Mouse (Mus musculus) inflammation-experienced regulatory T-cells, adult 6 months (primary cell): ENCODE measurements at regions not wholly inside any gene's neighbourhood (a gene's known extent, or its start where the extent isn't known, plus 50 kb on each side); places are given as distances from the start of the nearest gene placed in this dataset.

Experiments
- ATAC-seq: one replicate; pipeline ENCODE4 v1.8.0; 2017

GRCm38 (mm10) chr13:85035903-85036302 is 153.3 kb upstream of the Ccnh start:
- ATAC-seq = no peak

- ATAC-seq = no peak
Measured at GRCm38 (mm10) chr13:85036830-85037229, 152.4 kb upstream of the Ccnh start.

- no peak for ATAC-seq
Measured at GRCm38 (mm10) chr13:85066585-85067550, 122.3 kb upstream of the Ccnh start.

GRCm38 (mm10) chr13:85067551-85068283 is 121.5 kb upstream of the Ccnh start:
- ATAC-seq = no peak

GRCm38 (mm10) chr13:85068403-85068802 is 120.8 kb upstream of the Ccnh start:
- ATAC-seq = no peak

- no peak for ATAC-seq
Measured at GRCm38 (mm10) chr13:85083335-85083734, 105.9 kb upstream of the Ccnh start.

GRCm38 (mm10) chr13:85083742-85084141 is 105.5 kb upstream of the Ccnh start:
- no peak for ATAC-seq

GRCm38 (mm10) chr13:85096174-85096573 is 93.0 kb upstream of the Ccnh start:
- ATAC-seq = no peak

- no peak for ATAC-seq
Measured at GRCm38 (mm10) chr13:85123309-85123708, 65.9 kb upstream of the Ccnh start.

- peak; percentile 99 for ATAC-seq
Measured at GRCm38 (mm10) chr13:85126573-85127547, 62.3 kb upstream of the Ccnh start.

- no peak for ATAC-seq
Measured at GRCm38 (mm10) chr13:85127548-85127925, 61.7 kb upstream of the Ccnh start.
